In genomic region chr19:4810746-4811062, GRCm38 (mm10) we compare ENCODE assay signal across 8 mouse cellular contexts. TPM values are rescaled to one million over a fixed set of nuclear protein-coding genes. Genes with fewer than 3 reads are reported as not detected.
DNase-seq lines count a peak whose midpoint lies in the region; ATAC-seq and TF ChIP-seq lines count a peak whose summit lies in the region.

No protein-coding gene starts in this region.

- ATAC-seq in hindbrain, embryonic 11.5 days (ENCODE audit: low FRiP score) = no peak
- no peak for ATAC-seq in midbrain, embryonic 13.5 days

- peak overlapping the region; percentile 72 for H3K9ac ChIP-seq in hindbrain, embryonic 11.5 days (ENCODE audit: low read depth, low read length)
- peak overlapping the region; percentile 83 for H3K9ac ChIP-seq in midbrain, embryonic 13.5 days (replicated peaks)

- no peak for TF ChIP-seq POLR2A in kidney, adult 2 months (IDR thresholded peaks at IDR 0.05; ENCODE audit: low read depth, low read length)
- TF ChIP-seq POLR2A in bone marrow, adult 2 months (IDR thresholded peaks at IDR 0.05; ENCODE audit: borderline replicate concordance, control insufficient read depth, low read depth, low read length) = no peak

- H3K27me3 ChIP-seq in kidney, adult 2 months (replicated peaks; ENCODE audit: control insufficient read depth, insufficient read depth, low read length) = no peaks in the 10 kb centered on the region
- no peaks in the 10 kb centered on the region for H3K27me3 ChIP-seq in hindbrain, embryonic 11.5 days (ENCODE audit: control insufficient read depth, insufficient read depth, low read length)
- H3K27me3 ChIP-seq in midbrain, embryonic 13.5 days = no peaks in the 10 kb centered on the region

- peaks cover 11% of the 10 kb centered on the region; the same call in 1 of the 2 replicates for H3K4me1 ChIP-seq in kidney, adult 2 months (ENCODE audit: control insufficient read depth, insufficient read depth, low read length)
- no peaks in the 10 kb centered on the region; the same call in 1 of the 2 replicates for H3K4me1 ChIP-seq in bone marrow, adult 2 months (ENCODE audit: control insufficient read depth, insufficient read depth, low read length)
- H3K4me1 ChIP-seq in hindbrain, embryonic 11.5 days (replicated peaks; ENCODE audit: control insufficient read depth, insufficient read depth, low read length) = no peaks in the 10 kb centered on the region
- H3K4me1 ChIP-seq in midbrain, embryonic 13.5 days (replicated peaks) = peaks cover 36% of the 10 kb centered on the region

- no peak for TF ChIP-seq CTCF in kidney, adult 2 months (conservative IDR thresholded peaks at IDR 0.05; ENCODE audit: insufficient read depth, insufficient read length, low read depth, low read length)
- TF ChIP-seq CTCF in bone marrow, adult 2 months (IDR thresholded peaks at IDR 0.05; ENCODE audit: control insufficient read depth, insufficient read depth, low read length) = no peak

- H3K9me3 ChIP-seq in hindbrain, embryonic 11.5 days (ENCODE audit: control insufficient read depth, low read length) = no peaks in the 10 kb centered on the region
- peaks cover 6% of the 10 kb centered on the region; the same call in 1 of the 2 replicates for H3K9me3 ChIP-seq in midbrain, embryonic 13.5 days

- H3K4me3 ChIP-seq in kidney, adult 2 months (ENCODE audit: insufficient read depth, low read depth, low read length) = peak overlapping the region; percentile 70
- peak overlapping the region; percentile 93 for H3K4me3 ChIP-seq in bone marrow, adult 2 months (replicated peaks; ENCODE audit: control insufficient read depth, low read depth, low read length)
- H3K4me3 ChIP-seq in hindbrain, embryonic 11.5 days (ENCODE audit: low read depth, low read length) = peak overlapping the region; percentile 86
- H3K4me3 ChIP-seq in midbrain, embryonic 13.5 days (replicated peaks) = peak overlapping the region; percentile 88

- H3K36me3 ChIP-seq in kidney, adult 2 months (ENCODE audit: control insufficient read depth, insufficient read depth, low read length) = no peaks in the 10 kb centered on the region
- H3K36me3 ChIP-seq in hindbrain, embryonic 11.5 days (ENCODE audit: control insufficient read depth, insufficient read depth, low read length) = no peaks in the 10 kb centered on the region
- H3K36me3 ChIP-seq in midbrain, embryonic 13.5 days = no peaks in the 10 kb centered on the region

- peak overlapping the region; percentile 85 for H3K4me2 ChIP-seq in hindbrain, embryonic 11.5 days (replicated peaks; ENCODE audit: low read depth, low read length)
- H3K4me2 ChIP-seq in midbrain, embryonic 13.5 days (replicated peaks) = peak overlapping the region; percentile 97

- H3K27ac ChIP-seq in kidney, adult 2 months (ENCODE audit: insufficient read depth, low read depth, low read length) = peak overlapping the region; percentile 91
- H3K27ac ChIP-seq in bone marrow, adult 2 months (ENCODE audit: control insufficient read depth, insufficient read depth, low read depth, low read length, poor library complexity) = peak overlapping the region; percentile 87
- H3K27ac ChIP-seq in hindbrain, embryonic 11.5 days (ENCODE audit: low read depth, low read length) = peak overlapping the region; percentile 86; the same call in 1 of the 2 replicates
- peak overlapping the region; percentile 90 for H3K27ac ChIP-seq in midbrain, embryonic 13.5 days

- WGBS in kidney, adult 2 months = under 1% methylated on average over 17 of the region's 17 CpGs
- under 1% methylated on average over 17 of the region's 17 CpGs for WGBS in bone marrow, adult 2 months
- under 1% methylated on average over 17 of the region's 17 CpGs for WGBS in hindbrain, embryonic 11.5 days
- under 1% methylated on average over 17 of the region's 17 CpGs for WGBS in midbrain, embryonic 13.5 days

- DNase-seq in kidney, adult 2 months = no peak
- DNase-seq in kidney, postnatal 4 days = no peak
- no peak for DNase-seq in hindbrain, embryonic 11.5 days (ENCODE audit: low spot score)
- no peak for DNase-seq in right cerebral cortex, postnatal 14 days
- DNase-seq in layer of hippocampus, postnatal 10 days (ENCODE audit: low spot score in 2 of 2) = no peak
- no peak for DNase-seq in c-Kit-positive CD71-positive TER-119-positive erythroid progenitor cells, embryonic 14.5 days (ENCODE audit: low spot score)

RNA-seq across cellular contexts. Expression of gene Gm21992, which starts 0.7 kb away (rescaled TPM):
- polyA plus RNA-seq in kidney, adult 2 months (2012; rRNA removed) = 22.3 and 32.0 TPM in 2 replicates
- 16.2 and 40.7 TPM in 2 replicates for polyA plus RNA-seq in bone marrow, adult 2 months (2011; ENCODE audit: insufficient read depth, insufficient read length, low replicate concordance, missing spikeins)
- polyA plus RNA-seq in hindbrain, embryonic 11.5 days (2014; fragmentation: Nextera tagmentation; extraction: Ambion mirVana) = 22.4 and 37.1 TPM in 2 replicates
- 30.9 and 33.4 TPM in 2 replicates for polyA plus RNA-seq in midbrain, embryonic 13.5 days (2015; fragmentation: Nextera tagmentation; extraction: Ambion mirVana)
- 10 to 100 TPM; 20.7 to 22.3 TPM for total RNA-seq in layer of hippocampus, postnatal 10 days (2021)

RNA-seq across cellular contexts. Expression of gene Rbm14, which starts 0.7 kb away (rescaled TPM):
- 28.7 and 36.8 TPM in 2 replicates for polyA plus RNA-seq in kidney, adult 2 months (2012; rRNA removed)
- 28.4 and 38.2 TPM in 2 replicates for polyA plus RNA-seq in bone marrow, adult 2 months (2011; ENCODE audit: insufficient read depth, insufficient read length, low replicate concordance, missing spikeins)
- polyA plus RNA-seq in hindbrain, embryonic 11.5 days (2014; fragmentation: Nextera tagmentation; extraction: Ambion mirVana) = 92.9 and 98.4 TPM in 2 replicates
- 74.8 and 82.3 TPM in 2 replicates for polyA plus RNA-seq in midbrain, embryonic 13.5 days (2015; fragmentation: Nextera tagmentation; extraction: Ambion mirVana)
- total RNA-seq in layer of hippocampus, postnatal 10 days (2021) = 10 to 100 TPM; 41.2 to 49.4 TPM

RNA-seq across cellular contexts. Expression of gene Rbm4, which starts 17.0 kb away (rescaled TPM):
- polyA plus RNA-seq in kidney, adult 2 months (2012; rRNA removed) = 44.6 and 47.5 TPM in 2 replicates
- polyA plus RNA-seq in bone marrow, adult 2 months (2011; ENCODE audit: insufficient read depth, insufficient read length, low replicate concordance, missing spikeins) = 19.9 and 30.3 TPM in 2 replicates
- polyA plus RNA-seq in hindbrain, embryonic 11.5 days (2014; fragmentation: Nextera tagmentation; extraction: Ambion mirVana) = 107 and 117 TPM in 2 replicates
- polyA plus RNA-seq in midbrain, embryonic 13.5 days (2015; fragmentation: Nextera tagmentation; extraction: Ambion mirVana) = 117 and 126 TPM in 2 replicates
- total RNA-seq in layer of hippocampus, postnatal 10 days (2021) = 10 to 100 TPM; 68.7 to 71.1 TPM

RNA-seq across cellular contexts. Expression of gene Ccs, which starts 28.4 kb away (rescaled TPM):
- polyA plus RNA-seq in kidney, adult 2 months (2012; rRNA removed) = 144 and 192 TPM in 2 replicates
- polyA plus RNA-seq in bone marrow, adult 2 months (2011; ENCODE audit: insufficient read depth, insufficient read length, low replicate concordance, missing spikeins) = 77.4 and 91.7 TPM in 2 replicates
- polyA plus RNA-seq in hindbrain, embryonic 11.5 days (2014; fragmentation: Nextera tagmentation; extraction: Ambion mirVana) = 39.1 and 43.7 TPM in 2 replicates
- 37.9 and 40.2 TPM in 2 replicates for polyA plus RNA-seq in midbrain, embryonic 13.5 days (2015; fragmentation: Nextera tagmentation; extraction: Ambion mirVana)
- 10 to 100 TPM; 39.4 to 47.5 TPM for total RNA-seq in layer of hippocampus, postnatal 10 days (2021)

RNA-seq across cellular contexts. Expression of gene Ccdc87, which starts 28.5 kb away (rescaled TPM):
- polyA plus RNA-seq in kidney, adult 2 months (2012; rRNA removed) = 0.08 and 0.15 TPM in 2 replicates
- not detected in 2 replicates for polyA plus RNA-seq in bone marrow, adult 2 months (2011; ENCODE audit: insufficient read depth, insufficient read length, low replicate concordance, missing spikeins)
- polyA plus RNA-seq in hindbrain, embryonic 11.5 days (2014; fragmentation: Nextera tagmentation; extraction: Ambion mirVana) = 0.33 and 0.34 TPM in 2 replicates
- polyA plus RNA-seq in midbrain, embryonic 13.5 days (2015; fragmentation: Nextera tagmentation; extraction: Ambion mirVana) = 0.30 and 0.36 TPM in 2 replicates
- total RNA-seq in layer of hippocampus, postnatal 10 days (2021) = 1 to 10 TPM; 1.9 to 2.6 TPM
